Mouse (Mus musculus): ENCODE results near the gene Cnksr1.

- TF ChIP-seq HCFC1 (IDR thresholded peaks at IDR 0.05; ENCODE audit: borderline replicate concordance, insufficient read depth, low read length) (no peak), ZC3H11A (IDR thresholded peaks at IDR 0.05; ENCODE audit: borderline replicate concordance, low read depth, low read length) (no peak), ZNF384 (IDR thresholded peaks at IDR 0.05; ENCODE audit: low read depth, low read length) (no peak), MAFK (IDR thresholded peaks at IDR 0.05; ENCODE audit: insufficient read depth, low read depth, low read length) (no peak)
Observed at GRCm38 (mm10) chr4:134271979-134272378, 33.8 kb upstream of the Cnksr1 start.

Data from ES-E14 (cell line).